Mouse (Mus musculus) liver, embryonic 12.5 days (tissue): Measurements from ENCODE around the gene Rgl2. TPM values are rescaled to one million over a fixed set of nuclear protein-coding genes. Genes with fewer than 3 reads are reported as not detected.
"Not testable (repeated sequence)": the region's sequence is repeated elsewhere in the genome, so short reads cannot be mapped to it uniquely, and the experiment has no call there.

ENCODE experiments used
- ATAC-seq: fragments of 200-750 bp; cut with Nextera tagmentation; 2 replicates; pipeline ENCODE4 v1.8.0; 2017; ENCODE audit warnings: moderate number of reproducible peaks, mild to moderate bottlenecking, moderate library complexity
- H3K27ac ChIP-seq: fragments of 300-500 bp; sonication (generic); 2 replicates; pipeline ENCODE4 v1.5.1; 2016; ENCODE audit warnings: mild to moderate bottlenecking
- H3K27me3 ChIP-seq: fragments of 300-500 bp; sonication (generic); replicated peaks from 2 replicates; pipeline ENCODE4 v1.6.1; 2016; ENCODE audit warnings: mild to moderate bottlenecking, moderate library complexity
- H3K36me3 ChIP-seq: fragments of 300-500 bp; sonication (generic); 2 replicates; pipeline ENCODE4 v1.6.1; 2016; ENCODE audit warnings: mild to moderate bottlenecking, moderate library complexity
- H3K4me1 ChIP-seq: fragments of 300-500 bp; sonication (generic); 2 replicates; pipeline ENCODE4 v1.6.1; 2016
- H3K4me2 ChIP-seq: fragments of 300-500 bp; sonication (generic); 2 replicates; pipeline ENCODE4 v1.6.1; 2016; ENCODE audit warnings: mild to moderate bottlenecking, moderate library complexity
- H3K4me3 ChIP-seq: fragments of 300-500 bp; sonication (generic); 2 replicates; pipeline ENCODE4 v1.5.1; 2016; ENCODE audit warnings: mild to moderate bottlenecking, moderate library complexity
- H3K9ac ChIP-seq: fragments of 300-500 bp; sonication (generic); 2 replicates; pipeline ENCODE4 v1.6.1; 2016; ENCODE audit warnings: mild to moderate bottlenecking, moderate library complexity
- H3K9me3 ChIP-seq: fragments of 300-500 bp; sonication (generic); replicated peaks from 2 replicates; pipeline ENCODE4 v1.6.1; 2016; ENCODE audit warnings: mild to moderate bottlenecking, moderate library complexity
- WGBS: fragments of 180-500 bp; shearing (Covaris S2); methylation state at CpG from one replicate; pipeline ENCODE4 v1.1.7; 2016; ENCODE audit not compliant: insufficient replicate concordance; 5-methylcytosine and 5-hydroxymethylcytosine counted together
- polyA plus RNA-seq: library from polyadenylated mRNA; unstranded; fragments of >200 nt; fragmentation: Nextera tagmentation; extraction: Ambion mirVana; gene quantifications from 2 replicates; pipeline ENCODE4 v1.2.1, GENCODE M21; 2016

Rgl2 gene
- polyA plus RNA-seq, 1 experiment from 2014 or later = 17.3 TPM

GRCm38 (mm10) chr17:33943454-33943853, 14.1 kb downstream of the Rgl2 start:
- Histone ChIP-seq H3K36me3 (peaks cover 72% of the 10 kb centered on the region), H3K27ac (no peak overlapping the region), H3K9ac (no peak overlapping the region), H3K4me1 (peaks cover 30% of the 10 kb centered on the region), H3K9me3 (no peaks in the 10 kb centered on the region), H3K4me2 (no peak overlapping the region), H3K27me3 (no peaks in the 10 kb centered on the region), H3K4me3 (no peak overlapping the region)
- no peak for ATAC-seq
- WGBS = 88% methylated on average over 15 of the region's 15 CpGs

GRCm38 (mm10) chr17:33947430-33948089, 18.2 kb downstream of the Rgl2 start:
- peaks cover 31% of the 10 kb centered on the region for H3K4me1 ChIP-seq
- peaks cover 90% of the 10 kb centered on the region for H3K36me3 ChIP-seq
- H3K27me3 ChIP-seq = no peaks in the 10 kb centered on the region
- no peak overlapping the region for H3K4me3 ChIP-seq
- no peak overlapping the region for H3K4me2 ChIP-seq
- WGBS = 64% methylated on average over 10 of the region's 10 CpGs
- H3K9ac ChIP-seq = no peak overlapping the region
- no peak for ATAC-seq
- H3K27ac ChIP-seq = peak overlapping the region; percentile 12; the same call in 1 of the 2 replicates
- no peaks in the 10 kb centered on the region for H3K9me3 ChIP-seq

GRCm38 (mm10) chr17:33948090-33948904, 19.0 kb downstream of the Rgl2 start:
- 77% methylated on average over 22 of the region's 22 CpGs for WGBS
- no peak overlapping the region for H3K4me2 ChIP-seq
- peaks cover 38% of the 10 kb centered on the region for H3K4me1 ChIP-seq

GRCm38 (mm10) chr17:33948905-33949537, 19.7 kb downstream of the Rgl2 start:
- Histone ChIP-seq H3K4me2 (no peak overlapping the region), H3K4me1 (peaks cover 46% of the 10 kb centered on the region), H3K9me3 (no peaks in the 10 kb centered on the region), H3K27me3 (no peaks in the 10 kb centered on the region), H3K4me3 (no peak overlapping the region), H3K36me3 (peaks cover 90% of the 10 kb centered on the region), H3K27ac (no peak overlapping the region), H3K9ac (no peak overlapping the region)
- WGBS = 85% methylated on average over 19 of the region's 19 CpGs
- no peak for ATAC-seq

More at GRCm38 (mm10) chr17:33948090-33948904, 19.0 kb downstream of the Rgl2 start:
- no peak for ATAC-seq
- H3K9me3 ChIP-seq = no peaks in the 10 kb centered on the region
- H3K4me3 ChIP-seq = no peak overlapping the region
- H3K27me3 ChIP-seq = no peaks in the 10 kb centered on the region
- H3K36me3 ChIP-seq = peaks cover 90% of the 10 kb centered on the region
- no peak overlapping the region for H3K27ac ChIP-seq
- no peak overlapping the region for H3K9ac ChIP-seq

- Histone ChIP-seq H3K4me2 (peak overlapping the region; percentile 90), H3K9me3 (no peaks in the 10 kb centered on the region), H3K27me3 (no peaks in the 10 kb centered on the region), H3K9ac (peak overlapping the region; percentile 84; the same call in 1 of the 2 replicates), H3K27ac (peak overlapping the region; percentile 92), H3K4me1 (peaks cover 54% of the 10 kb centered on the region), H3K36me3 (peaks cover 87% of the 10 kb centered on the region), H3K4me3 (peak overlapping the region; percentile 80; the same call in 1 of the 2 replicates)
- ATAC-seq = no peak
- WGBS = 69% methylated on average over 10 of the region's 10 CpGs
Observed at GRCm38 (mm10) chr17:33950131-33950625, 20.8 kb downstream of the Rgl2 start.

GRCm38 (mm10) chr17:33951021-33951946, 21.9 kb downstream of the Rgl2 start, which contains the start of gene B3galt4:
TSS of gene B3galt4 (minus strand) at chr17:33951488.
- H3K36me3 ChIP-seq = peaks cover 76% of the 10 kb centered on the region
- H3K9me3 ChIP-seq = no peaks in the 10 kb centered on the region
- peak within 1 kb of the TSS; percentile 92 for H3K27ac ChIP-seq
- H3K4me1 ChIP-seq = peaks cover 54% of the 10 kb centered on the region
- peak within 1 kb of the TSS; percentile 84 for H3K9ac ChIP-seq
- H3K4me2 ChIP-seq = peak within 1 kb of the TSS; percentile 90
- WGBS = 1% methylated on average over 45 of the region's 45 CpGs
- H3K27me3 ChIP-seq = no peaks in the 10 kb centered on the region
- ATAC-seq = peak; percentile 78
- H3K4me3 ChIP-seq = peak within 1 kb of the TSS; percentile 80

- not testable (repeated sequence) for ATAC-seq, H3K9me3 ChIP-seq, H3K27me3 ChIP-seq
- H3K27ac ChIP-seq = peak overlapping the region; percentile 92
- H3K4me2 ChIP-seq = peak overlapping the region; percentile 90
- peaks cover 61% of the 10 kb centered on the region for H3K4me1 ChIP-seq
- WGBS = 48% methylated on average over 13 of the region's 13 CpGs
- H3K9ac ChIP-seq = peak overlapping the region; percentile 84
- H3K4me3 ChIP-seq = peak overlapping the region; percentile 80
- peaks cover 69% of the 10 kb centered on the region for H3K36me3 ChIP-seq
Observed at GRCm38 (mm10) chr17:33952015-33952414, 22.7 kb downstream of the Rgl2 start.

- Histone ChIP-seq H3K27ac (peak overlapping the region; percentile 92), H3K36me3 (peaks cover 66% of the 10 kb centered on the region), H3K4me3 (peak overlapping the region; percentile 80), H3K9ac (peak overlapping the region; percentile 84), H3K27me3 (no peaks in the 10 kb centered on the region), H3K4me2 (peak overlapping the region; percentile 90), H3K9me3 (no peaks in the 10 kb centered on the region), H3K4me1 (peaks cover 68% of the 10 kb centered on the region)
- ATAC-seq = no peak
- WGBS = 69% methylated on average over 4 of the region's 4 CpGs
Observed at GRCm38 (mm10) chr17:33952879-33953278, 23.5 kb downstream of the Rgl2 start.

GRCm38 (mm10) chr17:33953310-33953709, 24.0 kb downstream of the Rgl2 start:
- no peaks in the 10 kb centered on the region for H3K9me3 ChIP-seq
- H3K27ac ChIP-seq = peak overlapping the region; percentile 92
- H3K27me3 ChIP-seq = no peaks in the 10 kb centered on the region
- H3K9ac ChIP-seq = peak overlapping the region; percentile 84
- H3K4me1 ChIP-seq = peaks cover 68% of the 10 kb centered on the region
- 58% methylated on average over 3 of the region's 3 CpGs for WGBS
- no peak for ATAC-seq
- H3K4me3 ChIP-seq = peak overlapping the region; percentile 80
- peaks cover 65% of the 10 kb centered on the region for H3K36me3 ChIP-seq
- peak overlapping the region; percentile 90 for H3K4me2 ChIP-seq

GRCm38 (mm10) chr17:33953961-33954565, 24.7 kb downstream of the Rgl2 start:
- H3K4me1 ChIP-seq = peaks cover 68% of the 10 kb centered on the region
- peak overlapping the region; percentile 84 for H3K9ac ChIP-seq
- H3K27ac ChIP-seq = peak overlapping the region; percentile 92
- peak overlapping the region; percentile 80 for H3K4me3 ChIP-seq
- H3K27me3 ChIP-seq = no peaks in the 10 kb centered on the region
- H3K4me2 ChIP-seq = peak overlapping the region; percentile 90
- no peaks in the 10 kb centered on the region for H3K9me3 ChIP-seq
- no peak for ATAC-seq
- peaks cover 65% of the 10 kb centered on the region for H3K36me3 ChIP-seq
- 21% methylated on average over 5 of the region's 5 CpGs for WGBS
